Comparison of ENCODE assay signal across 8 mouse cellular contexts in genomic region chr4:45108456-45109110, GRCm38 (mm10). TPM values are rescaled to one million over a fixed set of nuclear protein-coding genes. Genes with fewer than 3 reads are reported as not detected.
DNase-seq lines count a peak whose midpoint lies in the region; ATAC-seq and TF ChIP-seq lines count a peak whose summit lies in the region.

No protein-coding gene starts in this region.

- no peak overlapping the region for H3K27ac ChIP-seq in kidney, embryonic 14.5 days (ENCODE audit: low read depth, low read length)
- H3K27ac ChIP-seq in ES-E14 (ENCODE audit: insufficient read depth, low read depth, low read length, poor library complexity, severe bottlenecking), result peak overlapping the region; percentile 55; the same call in 1 of the 2 replicates
- H3K27ac ChIP-seq in embryonic facial prominence, embryonic 14.5 days (replicated peaks; ENCODE audit: low read depth, low read length), result no peak overlapping the region
- no peak overlapping the region for H3K27ac ChIP-seq in limb, embryonic 15.5 days

- peaks cover 15% of the 10 kb centered on the region for H3K36me3 ChIP-seq in kidney, embryonic 14.5 days (ENCODE audit: control insufficient read depth, insufficient read depth, low read length)
- H3K36me3 ChIP-seq in ES-E14 (ENCODE audit: control insufficient read depth, insufficient read depth, low read length, poor library complexity, severe bottlenecking), result peaks cover 19% of the 10 kb centered on the region
- H3K36me3 ChIP-seq in embryonic facial prominence, embryonic 14.5 days (ENCODE audit: control insufficient read depth, insufficient read depth, low read length), result peaks cover 15% of the 10 kb centered on the region; the same call in 1 of the 2 replicates
- H3K36me3 ChIP-seq in limb, embryonic 15.5 days, result peaks cover 20% of the 10 kb centered on the region; the same call in 1 of the 2 replicates

- peak overlapping the region; percentile 79 for H3K4me2 ChIP-seq in kidney, embryonic 14.5 days (replicated peaks; ENCODE audit: low read depth, low read length)
- peak overlapping the region; percentile 19; the same call in 1 of the 2 replicates for H3K4me2 ChIP-seq in embryonic facial prominence, embryonic 14.5 days (ENCODE audit: low read depth, low read length)
- 0 out of 2 replicates have a peak overlapping the region, but pooled peaks have one; percentile 68 for H3K4me2 ChIP-seq in limb, embryonic 15.5 days

- H3K9me3 ChIP-seq in kidney, embryonic 14.5 days (ENCODE audit: control insufficient read depth, low read length), result no peaks in the 10 kb centered on the region
- no peaks in the 10 kb centered on the region for H3K9me3 ChIP-seq in ES-E14 (ENCODE audit: control insufficient read depth, insufficient read depth, low read depth, low read length)
- H3K9me3 ChIP-seq in embryonic facial prominence, embryonic 14.5 days (ENCODE audit: control insufficient read depth, low read length), result no peaks in the 10 kb centered on the region
- no peaks in the 10 kb centered on the region for H3K9me3 ChIP-seq in limb, embryonic 15.5 days

- peak overlapping the region; percentile 90; the same call in 1 of the 2 replicates for H3K9ac ChIP-seq in kidney, embryonic 14.5 days (ENCODE audit: low read depth, low read length)
- no peak overlapping the region for H3K9ac ChIP-seq in ES-E14 (ENCODE audit: insufficient read depth, low read depth, low read length, poor library complexity, severe bottlenecking)
- H3K9ac ChIP-seq in embryonic facial prominence, embryonic 14.5 days (ENCODE audit: low read depth, low read length), result no peak overlapping the region
- H3K9ac ChIP-seq in limb, embryonic 15.5 days, result no peak overlapping the region

- in situ Hi-C loops in ES-E14 (cut with MboI; ENCODE audit: low sequenced_read_pairs in 2 of 2, unreplicated experiment in 2 of 2), result no loop called here

- no peak for DNase-seq in kidney, postnatal 14 days
- peak; percentile 55 for DNase-seq in ES-E14 (ENCODE audit: low read depth, low spot score)
- no peak for DNase-seq in embryonic facial prominence, embryonic 14.5 days (ENCODE audit: low spot score)
- DNase-seq in adrenal gland, postnatal 36 days, result no peak
- no peak for DNase-seq in adrenal gland, postnatal 25 days
- DNase-seq in right cerebral cortex, postnatal 10 days (ENCODE audit: low spot score in 2 of 2), result no peak

- ATAC-seq in kidney, embryonic 14.5 days (ENCODE audit: low FRiP score, low TSS enrichment), result peak; percentile 34; the same call in 1 of the 2 replicates
- ATAC-seq in embryonic facial prominence, embryonic 14.5 days (ENCODE audit: low read depth), result no peak
- ATAC-seq in limb, embryonic 15.5 days (ENCODE audit: insufficient number of reproducible peaks, low FRiP score, low TSS enrichment, low read depth), result no peak

- no peaks in the 10 kb centered on the region for H3K27me3 ChIP-seq in kidney, embryonic 14.5 days (ENCODE audit: control insufficient read depth, insufficient read depth, low read length)
- no peaks in the 10 kb centered on the region for H3K27me3 ChIP-seq in embryonic facial prominence, embryonic 14.5 days (replicated peaks; ENCODE audit: control insufficient read depth, insufficient read depth, low read length)
- H3K27me3 ChIP-seq in limb, embryonic 15.5 days, result no peaks in the 10 kb centered on the region

- H3K4me1 ChIP-seq in kidney, embryonic 14.5 days (ENCODE audit: control insufficient read depth, insufficient read depth, low read length), result peaks cover 8% of the 10 kb centered on the region; the same call in 1 of the 2 replicates
- peaks cover 0 to 8% of the 10 kb centered on the region in 2 experiments; a peak in 2 of 4 replicates for H3K4me1 ChIP-seq in ES-E14 (ENCODE audit: control insufficient read depth in 2 of 2, insufficient read depth in 2 of 2, low read length in 2 of 2, poor library complexity in 1 of 2)
- H3K4me1 ChIP-seq in embryonic facial prominence, embryonic 14.5 days (ENCODE audit: control insufficient read depth, insufficient read depth, low read length), result peaks cover 8% of the 10 kb centered on the region
- peaks cover 12% of the 10 kb centered on the region for H3K4me1 ChIP-seq in limb, embryonic 15.5 days

- 60% methylated on average over 8 of the region's 8 CpGs for WGBS in kidney, embryonic 14.5 days
- 68% methylated on average over 8 of the region's 8 CpGs for WGBS in embryonic facial prominence, embryonic 14.5 days
- 57% methylated on average over 8 of the region's 8 CpGs for WGBS in limb, embryonic 15.5 days

- no peak overlapping the region for H3K4me3 ChIP-seq in kidney, embryonic 14.5 days (ENCODE audit: low read length)
- H3K4me3 ChIP-seq in ES-E14 (ENCODE audit: insufficient read depth in 1 of 2, low read depth in 1 of 2, low read length in 2 of 2, poor library complexity in 1 of 2, severe bottlenecking in 1 of 2), result peak overlapping the region in 1 of 2 experiments; percentile 97; a peak in 1 of 4 replicates
- H3K4me3 ChIP-seq in embryonic facial prominence, embryonic 14.5 days (ENCODE audit: low read depth, low read length), result peak overlapping the region; percentile 86
- H3K4me3 ChIP-seq in limb, embryonic 15.5 days, result no peak overlapping the region; the same call in 1 of the 2 replicates

TF ChIP-seq in ES-E14, 5 proteins besides CTCF, POLR2A, EP300 and RAD21:
- TF ChIP-seq ZNF384 (IDR thresholded peaks at IDR 0.05; ENCODE audit: low read depth, low read length) (no peak), ZC3H11A (IDR thresholded peaks at IDR 0.05; ENCODE audit: borderline replicate concordance, low read depth, low read length) (no peak), CHD2 (IDR thresholded peaks at IDR 0.05; ENCODE audit: low read depth, low read length) (no peak), HCFC1 (IDR thresholded peaks at IDR 0.05; ENCODE audit: borderline replicate concordance, insufficient read depth, low read length) (no peak), MAFK (IDR thresholded peaks at IDR 0.05; ENCODE audit: insufficient read depth, low read depth, low read length) (no peak)
TF ChIP-seq in ES-E14: peak in this region for 0.

RNA-seq across cellular contexts. Expression of gene Tomm5, which starts 0.7 kb away (rescaled TPM):
- 271 and 343 TPM in 2 replicates for polyA plus RNA-seq in kidney, embryonic 14.5 days (2014; fragmentation: Nextera tagmentation; extraction: Ambion mirVana)
- 237 and 275 TPM in 2 replicates for total RNA-seq in ES-E14 (2012; rRNA removed)
- polyA plus RNA-seq in embryonic facial prominence, embryonic 14.5 days (2014; fragmentation: Nextera tagmentation; extraction: Ambion mirVana), result 240 and 250 TPM in 2 replicates
- polyA plus RNA-seq in limb, embryonic 15.5 days (2015; fragmentation: Nextera tagmentation; extraction: Ambion mirVana), result 210 and 217 TPM in 2 replicates
- total RNA-seq in adrenal gland, postnatal 36 days (2021), result 100 to 1,000 TPM in 1 of 2 experiments, 10 to 100 TPM in 1; 90.2 to 110 TPM
- total RNA-seq in adrenal gland, postnatal 25 days (2021), result 84.1 and 86.5 TPM in 2 replicates

RNA-seq across cellular contexts. Expression of gene Fbxo10, which starts 24.2 kb away (rescaled TPM):
- polyA plus RNA-seq in kidney, embryonic 14.5 days (2014; fragmentation: Nextera tagmentation; extraction: Ambion mirVana), result 5.3 and 11.9 TPM in 2 replicates
- 3.3 and 4.2 TPM in 2 replicates for total RNA-seq in ES-E14 (2012; rRNA removed)
- 14.7 and 15.7 TPM in 2 replicates for polyA plus RNA-seq in embryonic facial prominence, embryonic 14.5 days (2014; fragmentation: Nextera tagmentation; extraction: Ambion mirVana)
- polyA plus RNA-seq in limb, embryonic 15.5 days (2015; fragmentation: Nextera tagmentation; extraction: Ambion mirVana), result 18.0 and 18.7 TPM in 2 replicates
- total RNA-seq in adrenal gland, postnatal 36 days (2021), result 10 to 100 TPM in 1 of 2 experiments, 1 to 10 TPM in 1; 7.2 to 10.6 TPM
- 6.9 and 12.5 TPM in 2 replicates for total RNA-seq in adrenal gland, postnatal 25 days (2021)

Comparison
In these comparisons a context has a peak if more than half of its experiments do, and no peak if none do; other contexts are left out.
1. H3K4me2 ChIP-seq: peak in every context shown above with its lines; median percentile 79 in kidney, embryonic 14.5 days; 68 in limb, embryonic 15.5 days; 19 in embryonic facial prominence, embryonic 14.5 days.